Comparison of ENCODE assay signal across 16 mouse cellular contexts in the genomic region with DNA sequence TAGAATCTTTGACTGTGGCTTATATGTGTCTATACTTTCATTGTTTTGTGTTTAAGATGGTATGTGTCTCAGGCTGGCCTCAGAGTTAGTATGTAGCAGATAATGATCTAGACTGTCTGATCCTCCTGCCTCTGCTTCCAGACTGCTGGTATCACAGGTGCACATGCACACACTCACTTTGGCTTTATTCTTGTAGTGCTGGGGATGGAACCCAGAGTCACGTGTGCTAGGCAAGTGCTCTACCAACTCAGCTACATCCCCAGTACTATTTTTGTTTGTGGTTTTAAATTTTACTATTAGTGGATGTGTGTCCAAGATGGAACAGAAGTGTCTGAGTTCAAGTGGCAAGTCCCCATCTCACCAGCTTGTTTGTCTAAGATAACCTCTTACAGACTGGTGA.
"Had no signal": no experiment of that assay in that cellular context is flagged by ENCODE, and none has a peak within 500 bp of the region (broad histone marks: within the 10 kb centered on the region; RNA-seq: fewer than 3 reads in every experiment).

No protein-coding gene starts in this region.

- DNase-seq: retina, postnatal 1 day; right cerebral cortex, adult 18-20 months; right cerebral cortex, postnatal 14 days; right cerebral cortex, postnatal 25 days; right cerebral cortex, postnatal 4 days; thymus, adult 18-20 months; thymus, adult 2 months; thymus, postnatal 14 days; thymus, postnatal 25 days; thymus, postnatal 36 days; thymus, postnatal 4 days had no signal

- H3K4me2 ChIP-seq: neural tube, embryonic 12.5 days; neural tube, embryonic 13.5 days; neural tube, embryonic 15.5 days; stomach, embryonic 15.5 days had no signal

- H3K27ac ChIP-seq: neural tube, embryonic 12.5 days; neural tube, embryonic 13.5 days; neural tube, embryonic 15.5 days; stomach, embryonic 15.5 days; stomach, postnatal 0 days had no signal

- H3K4me1 ChIP-seq: neural tube, embryonic 12.5 days; neural tube, embryonic 13.5 days; neural tube, embryonic 15.5 days; stomach, embryonic 15.5 days had no signal

- H3K9ac ChIP-seq: neural tube, embryonic 12.5 days; neural tube, embryonic 13.5 days; neural tube, embryonic 15.5 days; stomach, embryonic 15.5 days had no signal

- H3K27me3 ChIP-seq: neural tube, embryonic 12.5 days; neural tube, embryonic 13.5 days; neural tube, embryonic 15.5 days; stomach, embryonic 15.5 days had no signal

- H3K9me3 ChIP-seq: neural tube, embryonic 12.5 days; neural tube, embryonic 13.5 days; neural tube, embryonic 15.5 days; stomach, embryonic 15.5 days had no signal

- H3K4me3 ChIP-seq: neural tube, embryonic 12.5 days; neural tube, embryonic 13.5 days; neural tube, embryonic 15.5 days; stomach, embryonic 15.5 days had no signal
